Mouse (Mus musculus) induced T-regulatory cell, adult 2 months (primary cell): ENCODE measurements around the gene Hc.

Experiments used
- DNase-seq: peaks from one replicate; pipeline ENCODE4 v3.0.0-alpha.2; 2012; ENCODE audit warnings: low read depth

Hc gene

GRCm38 (mm10) chr2:35061338-35061737 is at the start of gene Hc:
Gene Hc, minus strand, starts transcription at chr2:35061438.
- no peak for DNase-seq

GRCm38 (mm10) chr2:35110521-35110920 is 49.3 kb upstream of the Hc start:
- DNase-seq = peak; percentile 75

- DNase-seq = peak; percentile 84
Observed at GRCm38 (mm10) chr2:35109924-35110304, 48.7 kb upstream of the Hc start.

GRCm38 (mm10) chr2:35109141-35109923 is 48.1 kb upstream of the Hc start, which contains the start of gene Cntrl:
Gene Cntrl, plus strand, starts transcription at chr2:35109492.
- peak; percentile 95 for DNase-seq

- peak; percentile 82 for DNase-seq
Observed at GRCm38 (mm10) chr2:35108712-35109111, 47.5 kb upstream of the Hc start.

- peak; percentile 79 for DNase-seq
Observed at GRCm38 (mm10) chr2:35107984-35108635, 46.9 kb upstream of the Hc start.

- DNase-seq = no peak
Observed at GRCm38 (mm10) chr2:35104843-35105242, 43.6 kb upstream of the Hc start.

DNA sequence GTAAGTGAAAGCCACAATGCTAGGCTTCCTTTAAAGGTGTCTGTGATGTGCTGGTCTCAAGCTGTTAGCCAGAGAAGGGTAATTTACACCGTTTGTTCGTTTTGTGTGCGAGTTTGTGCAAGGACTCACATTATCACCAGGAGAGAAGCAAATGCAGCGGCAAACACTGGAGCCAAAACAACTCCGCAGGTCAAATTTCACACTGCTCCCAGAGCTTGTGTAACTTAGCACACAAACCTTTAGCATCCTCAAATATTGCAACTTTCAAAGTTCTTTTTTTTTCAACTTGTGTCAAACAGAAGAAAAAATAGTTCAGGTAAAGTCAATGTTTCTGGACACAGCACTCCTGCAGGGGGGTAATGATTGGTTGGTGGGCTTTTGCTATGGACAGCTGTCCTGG is 42.3 kb upstream of the Hc start:
- no peak for DNase-seq

GRCm38 (mm10) chr2:35102777-35103176 is 41.5 kb upstream of the Hc start:
- no peak for DNase-seq

DNA sequence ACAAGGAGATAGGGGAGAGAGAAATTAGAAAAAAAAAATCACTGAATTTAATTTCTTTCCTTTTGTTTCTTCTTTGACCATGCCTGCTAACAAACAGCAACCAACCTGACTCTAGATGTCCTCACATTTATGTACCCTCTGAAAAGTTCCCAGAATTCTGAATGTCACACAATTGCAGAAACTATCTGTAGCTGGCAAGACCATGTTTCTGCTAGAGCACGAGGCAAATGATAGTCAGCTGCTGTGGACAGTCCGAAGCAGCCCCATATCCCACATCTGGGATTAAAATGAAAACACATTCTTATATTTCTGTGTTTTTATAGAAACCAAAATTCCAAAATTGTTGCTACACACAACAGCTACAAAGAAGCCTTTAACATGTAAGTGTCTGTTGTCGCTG is 40.2 kb upstream of the Hc start, which contains the start of gene AI182371:
AI182371 (minus strand) TSS at position 101 of the 400 bp plus-strand sequence.
- DNase-seq = no peak

GRCm38 (mm10) chr2:35100529-35100928 is 39.3 kb upstream of the Hc start:
- no peak for DNase-seq

DNA sequence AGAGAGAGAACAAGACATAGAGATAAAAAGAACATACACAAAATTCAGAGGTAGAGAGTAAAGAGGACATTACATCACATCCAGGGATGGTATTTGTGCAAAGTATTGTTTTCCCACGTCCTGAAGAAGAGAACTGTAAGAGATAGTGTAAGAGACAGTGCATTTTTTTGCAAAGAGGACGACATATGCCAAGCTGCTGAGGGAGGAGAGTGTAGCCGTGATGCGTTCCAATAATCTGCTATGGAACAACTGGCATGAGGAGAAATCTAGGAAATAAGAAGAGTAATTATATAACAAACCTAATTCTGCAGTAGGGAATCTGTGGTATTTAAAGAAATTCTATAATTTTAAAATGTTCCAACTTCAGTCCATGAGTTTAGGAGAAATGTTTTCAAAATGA is 26.2 kb upstream of the Hc start:
- no peak for DNase-seq

- DNase-seq = no peak
Observed at GRCm38 (mm10) chr2:35079166-35079565, 17.9 kb upstream of the Hc start.

- no peak for DNase-seq
Observed at GRCm38 (mm10) chr2:35074328-35074727, 13.1 kb upstream of the Hc start.

GRCm38 (mm10) chr2:35072547-35072946 is 11.3 kb upstream of the Hc start:
- no peak for DNase-seq

GRCm38 (mm10) chr2:35070275-35070674 is 9.0 kb upstream of the Hc start:
- no peak for DNase-seq

GRCm38 (mm10) chr2:35069124-35069523 is 7.9 kb upstream of the Hc start:
- no peak for DNase-seq

GRCm38 (mm10) chr2:35067117-35067516 is 5.9 kb upstream of the Hc start:
- DNase-seq = no peak

DNA sequence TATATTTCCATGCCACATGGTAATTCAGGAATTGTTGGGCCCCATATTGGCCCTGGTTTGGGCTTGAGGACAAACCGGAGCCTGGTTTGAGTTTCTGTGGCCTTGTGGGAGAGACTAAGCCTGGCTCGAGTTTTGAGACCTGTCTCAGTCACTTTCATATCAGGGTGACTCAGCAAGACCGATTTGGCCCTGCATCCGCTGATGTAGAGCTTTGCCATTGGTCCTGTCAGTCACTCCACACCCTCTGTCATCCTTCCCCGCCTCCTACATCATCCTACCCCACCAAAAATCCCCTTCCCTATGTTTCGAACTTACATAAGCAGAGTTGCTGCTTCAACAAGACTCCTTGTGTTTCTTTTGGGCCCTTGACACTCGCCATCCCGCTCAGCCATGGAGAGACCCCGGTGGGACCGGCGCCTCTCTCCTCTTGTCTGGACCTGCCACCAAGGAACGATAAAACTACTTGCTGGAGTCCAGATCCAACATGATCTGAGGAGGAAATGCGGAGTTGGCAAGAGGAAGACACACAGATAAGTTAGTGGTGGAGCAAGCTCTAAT is 5.4 kb upstream of the Hc start:
- no peak for DNase-seq

DNA sequence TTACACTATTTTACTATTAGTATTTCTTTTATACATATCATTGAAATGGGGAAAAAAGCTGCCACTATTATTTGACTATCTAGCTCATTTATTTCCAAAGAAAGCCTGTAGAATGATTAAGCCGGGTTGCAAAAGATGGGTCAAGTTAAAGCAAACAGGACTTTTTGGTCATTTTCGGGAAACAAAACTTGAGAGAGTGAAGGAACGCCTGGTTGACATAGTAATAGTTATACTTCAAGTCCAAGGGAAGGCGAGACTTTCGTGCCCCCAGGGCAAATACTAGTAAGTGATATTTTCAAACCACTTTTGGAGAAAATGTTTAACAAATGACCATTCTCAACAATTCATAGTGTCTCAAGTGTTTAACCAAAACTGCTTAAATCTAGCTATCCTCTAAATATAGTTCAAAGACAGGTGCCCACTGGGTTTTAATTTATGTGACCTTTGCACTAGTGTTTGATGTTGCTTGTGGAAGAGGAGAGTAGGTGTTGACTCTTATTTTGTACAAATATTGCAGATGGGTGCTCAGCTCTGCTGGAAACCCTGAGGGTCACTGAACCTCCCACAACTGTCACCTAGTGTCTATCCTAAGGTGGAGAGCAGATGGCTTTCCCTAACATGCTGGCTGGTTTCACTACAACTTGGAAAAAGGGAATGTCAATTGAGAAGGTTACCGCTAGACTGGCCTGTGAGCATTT is 2.2 kb upstream of the Hc start:
- DNase-seq = no peak

GRCm38 (mm10) chr2:35060897-35061296 is 341 bp downstream of the Hc start:
- DNase-seq = no peak

GRCm38 (mm10) chr2:35060256-35060655 is 982 bp downstream of the Hc start:
- no peak for DNase-seq

GRCm38 (mm10) chr2:35058325-35058724 is 2.9 kb downstream of the Hc start:
- DNase-seq = no peak
